Mouse (Mus musculus) urinary bladder, adult 18-20 months (tissue): ENCODE data around the gene Ctsll3.

Experiments
- DNase-seq, 2 experiments: peaks; one replicate each; pipeline ENCODE4 v3.0.0; 2022; ENCODE audit warnings: low spot score in 2 of 2, mixed read lengths in 2 of 2

Ctsll3 gene

DNA sequence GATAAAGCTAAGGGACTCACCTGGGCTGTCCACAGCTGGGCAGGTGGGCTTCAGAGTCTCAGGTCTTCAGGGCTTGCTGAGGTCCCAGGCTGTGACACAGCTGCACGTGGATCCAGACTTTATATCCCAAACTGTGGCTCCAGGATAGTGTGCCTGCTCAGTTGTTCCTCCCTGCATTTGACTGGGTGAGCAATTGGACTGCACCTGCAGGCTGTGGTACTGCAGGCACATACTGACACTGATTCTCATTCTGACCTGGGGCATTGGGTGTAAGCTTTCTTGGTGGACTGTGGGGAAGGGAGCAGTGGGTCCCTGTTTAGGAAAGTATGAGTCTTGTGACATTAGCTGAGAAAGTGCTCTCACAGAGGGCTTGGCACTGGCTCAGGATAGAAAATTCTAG is at the start of gene Ctsll3:
Gene Ctsll3 (minus strand): TSS at position 101 of the 400 bp plus-strand sequence.
- no peak for DNase-seq

DNA sequence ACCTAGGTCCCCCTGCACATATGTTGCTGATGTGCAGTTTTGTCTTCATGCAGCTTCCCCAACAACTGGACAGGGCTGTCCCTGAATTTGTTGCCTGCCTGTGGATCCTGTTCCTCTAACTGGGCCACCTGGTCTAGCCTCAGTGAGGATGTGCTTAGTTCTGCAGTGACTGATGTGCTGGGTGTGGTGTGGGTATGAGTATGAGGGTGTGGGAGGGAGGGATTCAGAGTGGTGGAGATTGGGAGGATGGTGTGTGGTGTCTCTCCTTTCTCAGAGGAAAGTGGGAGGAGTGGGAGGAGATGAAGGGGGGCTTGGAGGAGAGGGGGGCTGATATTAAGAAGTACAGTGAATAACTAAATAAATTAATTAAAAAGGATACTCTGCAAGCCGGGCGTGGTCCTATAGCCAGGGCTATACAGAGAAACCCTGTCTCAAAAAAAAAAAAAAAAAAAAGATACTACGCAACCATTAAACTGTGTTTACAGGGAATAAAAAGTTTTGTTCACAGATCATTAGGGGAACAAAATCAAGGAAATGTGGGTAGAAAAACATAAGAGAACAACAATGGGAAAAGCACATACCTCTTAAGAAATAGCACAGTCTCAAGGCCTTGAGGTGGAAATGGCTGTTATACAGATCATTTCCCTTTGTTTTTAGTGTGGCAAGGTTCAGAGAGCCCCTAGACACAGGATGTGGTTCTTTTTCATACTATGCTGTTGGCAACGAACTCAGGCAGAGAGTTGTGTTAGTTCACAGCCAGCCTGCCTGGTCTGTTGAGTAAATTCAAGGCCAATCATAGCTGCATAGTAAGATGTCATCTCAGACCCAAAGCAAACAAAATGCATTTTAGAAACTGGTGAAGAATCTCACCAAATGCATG is 45.8 kb upstream of the Ctsll3 start:
- DNase-seq, result no peak

DNA sequence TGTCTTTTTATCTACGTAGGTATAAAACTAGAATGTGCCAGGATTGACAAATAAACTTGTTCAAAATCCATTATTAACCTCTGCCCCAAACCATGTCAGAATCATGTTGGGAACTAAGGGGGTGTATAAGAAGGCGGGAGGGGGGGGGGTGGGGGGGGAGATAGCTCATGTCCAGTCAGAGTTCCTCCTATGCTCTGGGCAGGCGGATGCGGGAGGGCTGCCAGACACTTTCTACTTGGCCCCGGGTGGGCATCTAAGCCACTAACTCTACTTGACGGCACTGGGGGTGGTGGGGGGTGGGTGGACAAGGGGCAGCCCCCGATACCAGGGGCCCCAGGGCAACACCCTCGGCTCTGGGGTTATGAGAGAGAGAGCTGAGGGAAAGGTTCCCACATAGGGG is 40.5 kb upstream of the Ctsll3 start:
- DNase-seq, result no peak

DNA sequence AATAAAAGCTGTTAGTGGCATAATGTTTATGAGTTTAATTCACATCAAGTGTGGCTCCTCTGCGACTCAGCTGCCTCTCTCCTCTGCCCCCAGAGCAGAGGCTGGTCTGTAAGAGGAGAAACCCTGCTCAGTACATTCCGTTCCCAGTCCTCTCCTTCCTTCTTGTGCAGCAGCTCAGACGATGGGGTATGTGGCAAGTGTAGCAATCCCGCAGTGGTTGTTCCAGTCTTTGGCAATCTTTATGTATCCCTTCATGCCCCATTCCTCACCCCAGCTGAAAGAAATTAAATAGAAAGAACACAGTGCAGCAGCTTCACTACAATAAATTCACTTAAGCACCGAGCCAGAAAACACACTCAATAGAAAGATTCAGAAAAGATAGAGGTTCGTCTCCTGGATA is 40.1 kb upstream of the Ctsll3 start:
- no peak for DNase-seq

DNA sequence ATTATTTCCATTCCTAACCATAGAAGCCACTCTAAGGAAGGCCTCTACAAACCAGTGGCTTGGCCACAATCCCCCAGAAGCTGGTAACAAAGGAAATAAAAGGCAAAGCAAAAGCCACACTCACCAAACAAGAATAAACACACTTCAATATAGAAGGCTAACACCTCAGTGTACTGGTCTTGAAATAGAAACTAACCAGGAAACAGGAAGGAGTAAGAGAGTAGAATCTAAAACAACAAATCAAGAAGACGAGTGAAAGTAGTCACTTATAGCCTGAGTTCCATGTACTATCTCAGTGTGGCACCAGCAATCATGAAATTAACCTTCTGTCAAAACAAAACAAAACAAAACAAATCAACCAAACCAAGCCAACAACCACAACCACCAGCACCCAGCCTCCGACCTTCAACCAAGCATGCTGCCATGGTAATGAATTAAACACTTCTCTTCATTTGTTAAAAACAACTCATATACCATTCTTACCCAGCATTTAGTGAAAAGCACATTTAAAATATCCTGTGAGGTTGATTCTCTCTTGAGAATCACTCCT is 36.8 kb upstream of the Ctsll3 start:
- no peak for DNase-seq

DNA sequence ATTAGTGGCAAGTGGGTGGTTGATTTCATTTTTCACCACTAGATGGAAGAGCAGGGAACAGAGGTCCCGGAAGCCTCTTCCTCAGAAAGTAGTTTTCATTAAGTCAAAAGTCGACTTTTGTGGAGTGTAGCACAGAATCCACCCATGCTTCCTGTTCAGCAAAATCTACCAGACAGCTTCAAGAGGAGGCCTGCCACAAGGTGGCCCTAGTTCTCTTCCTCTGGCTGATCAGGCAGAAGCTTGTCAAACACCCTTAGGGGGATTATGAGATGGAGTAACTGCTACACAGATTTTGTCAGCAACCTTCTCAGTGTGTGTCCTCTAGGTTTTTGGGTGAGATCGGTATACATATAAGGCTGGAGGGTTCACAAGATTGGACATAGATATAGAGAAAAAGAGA is 23.4 kb upstream of the Ctsll3 start:
- no peak for DNase-seq

DNA sequence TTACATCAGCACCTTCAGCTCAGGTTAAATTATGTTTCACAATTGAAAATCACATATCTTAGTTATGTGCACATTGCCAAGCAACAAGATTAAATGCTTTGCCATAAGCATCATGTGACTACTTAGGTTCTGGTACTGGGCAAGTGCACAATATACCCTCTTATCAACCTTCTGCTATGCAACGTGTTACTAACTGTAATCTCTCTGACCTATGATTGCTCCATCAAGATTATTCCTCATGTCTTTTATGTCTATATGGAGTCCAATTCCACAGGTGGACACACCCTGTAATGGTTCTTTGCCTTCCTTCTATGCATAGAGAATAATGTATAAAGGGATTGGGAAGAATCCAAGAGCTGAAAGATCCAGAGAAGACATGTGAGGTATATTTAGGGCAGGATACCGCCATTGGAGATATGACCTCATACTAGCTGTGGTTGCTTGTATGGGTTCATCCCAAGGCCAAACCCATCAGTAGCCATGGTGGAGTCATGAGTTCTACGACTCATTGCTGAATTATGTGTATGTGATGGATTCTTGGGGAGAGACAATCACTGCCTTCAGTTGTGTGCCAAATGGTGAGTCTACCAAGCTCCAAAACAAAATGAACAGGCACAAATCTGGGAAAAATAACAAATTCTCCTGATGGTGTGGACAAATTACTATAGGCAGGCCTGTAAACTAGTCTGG is 18.0 kb upstream of the Ctsll3 start:
- no peak for DNase-seq

DNA sequence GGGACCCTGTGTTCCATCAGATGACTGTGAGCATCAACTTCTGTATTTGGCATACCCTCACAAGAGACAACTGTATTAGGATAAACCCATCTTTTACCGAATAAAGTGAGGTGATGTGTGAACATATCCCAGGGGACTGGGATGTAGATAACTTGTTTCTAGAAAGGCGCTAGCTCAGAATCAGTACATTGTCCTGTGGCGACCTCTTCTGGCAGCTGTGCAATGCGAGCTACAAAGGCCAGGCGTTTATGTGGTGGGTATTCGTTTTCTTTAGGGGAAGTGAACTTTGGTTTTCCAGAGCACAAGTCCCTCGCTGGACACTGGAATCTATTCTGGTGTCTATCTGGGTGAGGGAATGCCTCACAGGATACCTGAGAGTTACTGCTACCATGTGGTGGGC is 16.8 kb upstream of the Ctsll3 start:
- peak in 1 of 2 experiments; percentile 7 for DNase-seq

DNA sequence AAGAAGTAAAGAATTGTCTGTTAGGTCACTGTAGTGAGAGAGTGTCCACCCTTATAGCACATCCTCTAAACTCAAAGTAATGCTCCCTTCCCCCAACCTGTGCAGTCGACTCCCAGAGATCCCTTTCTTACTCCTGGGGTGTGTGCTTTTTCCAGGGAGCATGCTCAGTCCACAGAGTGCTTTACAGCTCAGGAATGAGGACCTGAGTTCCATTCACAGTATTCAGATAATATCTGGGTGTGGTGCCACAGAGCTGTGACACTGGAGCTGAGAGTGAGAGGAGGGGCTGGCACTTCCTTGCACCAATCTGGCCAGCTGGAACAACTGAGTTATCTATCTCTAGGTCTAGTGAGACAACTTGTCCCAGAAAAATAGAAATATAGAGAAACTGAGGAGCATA is 11.1 kb upstream of the Ctsll3 start:
- no peak for DNase-seq

DNA sequence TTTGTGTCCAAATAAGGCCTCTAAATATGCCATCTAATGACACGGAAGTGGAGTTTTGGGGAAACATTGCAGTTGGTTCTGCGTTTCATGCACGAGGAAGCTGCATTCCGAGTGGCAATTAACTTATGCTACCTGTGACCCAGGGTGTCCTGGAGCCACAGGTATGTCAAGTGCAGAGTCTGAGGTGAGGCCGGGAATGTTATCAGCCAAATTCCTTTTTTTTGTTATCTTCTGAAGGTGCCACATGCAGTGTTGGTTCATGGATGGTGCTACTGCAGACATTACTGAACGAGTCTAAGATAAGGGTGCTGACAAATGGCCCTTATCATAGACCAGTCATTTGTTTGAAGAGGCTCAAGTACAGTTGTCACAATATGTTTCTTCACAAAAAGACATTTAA is 10.1 kb upstream of the Ctsll3 start:
- DNase-seq, result no peak

DNA sequence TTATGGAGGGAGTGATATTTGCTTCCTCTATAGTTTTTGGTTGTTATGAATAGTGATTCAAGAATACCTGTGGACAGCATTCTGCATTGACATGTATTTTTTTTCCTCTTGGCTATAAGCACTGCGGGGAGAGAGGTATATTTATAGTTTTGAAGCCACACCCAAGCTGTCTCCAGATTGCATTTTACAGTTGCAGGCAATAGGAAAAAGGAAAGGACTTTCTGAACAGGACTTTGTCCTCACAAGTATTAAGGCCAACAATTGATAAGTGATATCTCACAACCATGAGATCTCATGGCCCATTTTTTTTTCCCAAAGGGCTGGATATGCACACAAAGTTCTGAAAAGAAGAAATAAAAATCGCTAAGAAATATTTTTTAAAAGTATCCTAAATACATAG is 7.0 kb upstream of the Ctsll3 start:
- DNase-seq, result no peak

DNA sequence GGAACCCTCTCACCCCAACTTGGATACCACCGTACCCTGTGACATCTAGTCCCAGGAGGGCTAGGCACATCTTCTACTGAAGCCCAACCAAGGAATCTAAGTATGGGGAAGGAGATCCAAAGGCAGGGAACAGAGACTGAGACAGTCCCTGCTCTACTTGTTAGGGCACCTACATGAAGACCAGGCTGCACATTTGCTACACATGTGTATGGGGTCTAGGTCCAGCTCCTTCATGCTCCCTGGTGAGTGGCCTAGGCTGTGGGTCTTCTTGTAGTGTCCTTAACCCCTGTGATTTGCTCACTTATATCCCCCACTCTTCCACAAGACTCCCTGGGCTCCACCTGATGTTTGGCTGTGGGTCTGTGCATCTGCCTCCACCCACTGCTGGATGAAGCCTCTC is 13.2 kb downstream of the Ctsll3 start:
- DNase-seq, result no peak

DNA sequence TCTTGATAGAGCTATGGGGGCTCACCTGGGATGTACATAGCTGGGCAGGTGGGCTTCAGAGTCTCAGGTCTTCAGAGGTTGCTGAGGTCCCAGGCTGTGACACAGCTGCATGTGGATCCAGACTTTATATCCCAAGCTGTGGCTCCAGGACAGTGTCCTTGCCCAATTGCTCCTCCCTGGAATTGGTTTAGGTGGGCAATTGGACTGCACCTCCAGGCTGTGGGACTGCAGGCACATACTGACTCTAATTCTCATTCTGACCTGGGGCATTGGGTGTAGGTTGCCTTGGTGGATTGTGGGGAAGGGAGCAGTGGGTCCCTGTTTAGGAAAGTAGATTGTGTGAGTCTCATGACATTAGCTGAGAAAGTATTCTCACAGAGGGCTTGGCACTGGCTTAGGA is 16.4 kb downstream of the Ctsll3 start, which contains the start of gene BC051665:
Gene BC051665 (minus strand): TSS at position 101 of the 400 bp plus-strand sequence.
- no peak for DNase-seq

DNA sequence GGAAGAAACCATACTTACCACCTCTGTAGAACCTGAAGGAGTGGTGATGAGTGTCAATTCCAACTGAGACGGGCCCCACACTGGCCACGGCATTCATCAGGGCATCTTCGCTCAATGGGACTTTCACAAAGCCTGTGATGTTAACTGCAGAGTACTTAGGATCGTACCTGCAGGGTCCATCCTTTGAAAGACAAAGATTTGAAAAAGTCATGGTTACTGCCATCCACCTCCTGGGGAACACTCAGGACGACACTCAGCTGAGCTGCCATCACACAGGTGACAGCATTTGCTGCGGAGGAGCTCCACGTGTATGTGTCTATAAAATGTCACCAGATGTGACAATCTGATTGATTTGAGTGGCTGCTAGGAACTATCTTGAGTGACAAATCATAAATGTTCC is 19.3 kb downstream of the Ctsll3 start:
- DNase-seq, result no peak

DNA sequence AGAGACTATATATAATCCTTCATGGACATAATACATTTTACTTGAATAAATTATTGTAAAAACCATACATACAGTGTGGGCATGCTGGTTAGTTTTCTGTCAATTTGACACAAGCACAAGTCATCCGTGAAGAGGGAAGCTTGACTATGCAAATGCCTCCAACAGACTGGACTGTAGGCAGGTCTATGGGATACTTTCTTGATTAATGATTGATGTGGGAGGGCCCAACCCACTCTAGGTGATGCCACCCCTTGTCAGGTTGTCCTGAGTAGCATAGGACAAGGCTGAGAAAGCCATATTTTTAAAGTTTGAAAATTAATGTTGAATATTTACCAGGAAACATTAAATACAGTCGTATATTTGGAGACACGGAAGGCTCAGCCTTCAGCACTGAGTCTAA is 22.1 kb downstream of the Ctsll3 start:
- DNase-seq, result no peak

DNA sequence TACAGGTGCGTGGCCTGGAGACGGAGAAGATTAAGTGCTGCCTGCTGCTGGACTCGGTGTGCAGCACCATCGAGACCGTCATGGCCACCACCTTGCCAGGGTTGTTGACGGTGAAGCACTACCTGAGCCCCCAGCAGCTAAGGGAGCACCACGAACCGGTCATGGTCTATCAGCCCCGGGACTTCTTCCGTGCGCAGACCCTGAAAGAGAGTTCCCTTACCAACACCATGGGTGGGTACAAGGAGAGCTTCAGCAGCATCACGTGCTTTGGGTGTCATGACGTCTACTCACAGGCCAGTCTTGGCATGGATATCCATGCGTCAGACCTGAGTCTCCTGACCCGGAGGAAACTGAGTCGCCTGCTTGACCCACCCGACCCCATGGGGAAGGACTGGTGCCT is 41.5 kb downstream of the Ctsll3 start:
- no peak for DNase-seq

DNA sequence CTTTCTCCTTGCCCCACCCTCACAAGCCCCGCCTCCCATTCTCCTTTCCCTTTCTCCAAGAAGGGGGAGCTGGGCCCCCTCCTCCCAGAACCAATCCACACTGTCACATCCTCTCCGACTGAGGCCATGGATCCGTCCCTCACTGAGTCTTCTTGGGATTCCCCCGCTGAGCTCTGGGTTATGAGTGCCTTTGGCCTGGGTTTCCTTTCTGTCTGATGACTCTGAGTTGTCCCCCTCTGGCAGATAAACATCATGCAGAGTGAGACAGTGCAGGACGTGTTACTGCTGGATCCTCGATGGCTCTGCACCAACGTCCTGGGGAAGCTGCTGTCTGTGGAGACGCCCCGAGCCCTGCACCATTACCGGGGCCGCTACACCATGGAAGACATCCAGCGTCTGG is 42.3 kb downstream of the Ctsll3 start:
- no peak for DNase-seq

DNA sequence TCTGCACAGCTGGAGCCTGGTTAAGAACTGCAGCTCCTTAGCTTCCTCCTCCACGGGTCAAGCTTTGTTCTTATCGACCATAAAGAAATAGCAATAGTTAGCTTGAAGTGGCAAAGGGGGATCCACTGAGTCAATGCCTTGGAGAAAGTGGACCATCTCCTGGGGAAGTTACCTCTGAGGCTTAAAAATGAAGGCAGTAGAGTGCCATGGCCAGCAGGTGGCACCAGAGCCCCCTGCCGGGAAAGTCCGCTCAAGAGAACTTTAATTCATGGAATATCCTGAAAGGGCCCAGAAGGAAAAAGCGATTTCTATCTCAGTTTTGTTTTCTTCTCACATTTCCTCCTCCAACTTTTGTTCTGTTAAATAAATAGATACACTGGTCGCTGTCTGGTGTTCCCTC is 43.5 kb downstream of the Ctsll3 start:
- DNase-seq, result no peak

DNA sequence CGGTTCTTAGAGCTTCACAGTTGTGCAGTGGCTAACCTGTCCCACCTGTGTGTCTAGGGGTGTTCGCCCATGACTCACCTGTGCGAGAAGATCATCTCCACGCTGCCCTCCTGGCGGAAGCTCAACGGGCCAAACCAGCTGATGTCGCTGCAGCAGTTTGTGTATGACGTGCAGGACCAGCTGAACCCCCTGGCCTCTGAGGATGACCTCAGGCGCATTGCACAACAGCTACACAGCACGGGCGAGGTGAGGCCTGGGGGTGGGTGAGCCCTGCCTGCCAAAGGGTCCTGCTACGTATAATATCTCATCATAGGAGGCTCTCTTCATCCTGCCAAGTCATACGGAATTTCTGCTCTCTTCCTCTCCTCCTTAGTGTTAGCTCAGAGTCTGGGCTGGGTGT is 45.4 kb downstream of the Ctsll3 start:
- DNase-seq, result no peak

DNA sequence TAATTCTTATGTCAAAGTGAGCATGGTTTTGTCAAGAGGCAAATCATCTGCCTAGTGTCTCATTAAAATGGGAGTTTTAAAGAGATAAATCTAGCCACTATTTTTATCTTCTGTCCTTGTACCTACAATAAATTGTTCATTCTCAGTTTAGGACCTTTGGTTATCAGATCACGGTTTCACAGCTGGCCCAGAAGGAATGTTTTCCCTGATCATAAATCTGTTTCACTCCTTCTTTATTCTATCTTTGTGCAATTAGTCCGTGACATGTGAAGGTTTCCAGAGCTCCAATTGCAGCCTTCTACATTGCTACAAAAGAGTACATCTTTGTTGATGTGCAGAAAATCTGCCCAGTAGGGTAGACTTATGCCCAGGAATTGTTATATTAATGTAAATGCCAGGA is 47.4 kb downstream of the Ctsll3 start:
- no peak for DNase-seq

DNA sequence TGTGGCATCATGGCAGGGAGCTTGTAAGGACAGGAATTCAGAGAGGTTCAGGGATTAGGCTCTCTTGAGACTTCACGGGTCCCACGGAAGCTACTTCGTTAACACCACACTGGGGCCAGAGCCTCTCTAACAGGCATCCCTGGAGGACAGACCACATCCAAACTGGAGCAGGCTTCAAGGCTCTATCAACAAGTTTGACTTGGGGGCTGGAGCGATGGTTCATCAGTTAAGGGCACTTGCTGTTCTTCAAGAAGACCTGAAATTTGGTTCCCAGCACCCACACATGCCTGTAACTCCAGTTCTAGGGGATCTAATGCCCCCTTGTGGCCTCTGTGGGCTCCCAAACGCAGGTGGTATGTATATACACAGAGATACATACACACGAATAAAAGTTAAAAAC is 49.4 kb downstream of the Ctsll3 start:
- DNase-seq, result no peak

DNA sequence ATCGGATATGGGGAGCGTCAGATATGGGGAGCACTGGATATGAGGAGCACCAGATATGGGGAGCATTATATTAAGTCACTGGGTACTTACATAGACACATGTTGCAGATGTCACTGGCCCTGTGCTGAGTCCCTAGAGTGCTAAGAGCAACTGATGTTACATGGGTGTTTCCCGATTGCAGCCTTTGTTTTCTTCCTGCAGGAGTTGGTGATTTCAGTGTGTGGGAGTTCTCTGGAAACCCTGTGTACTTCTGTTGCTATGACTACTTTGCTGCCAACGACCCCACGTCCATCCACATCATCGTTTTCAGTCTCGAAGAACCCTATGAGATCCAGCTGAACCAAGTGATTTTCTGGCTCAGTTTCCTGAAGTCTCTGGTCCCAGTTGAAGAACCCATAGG is 51.7 kb downstream of the Ctsll3 start:
- no peak for DNase-seq

DNA sequence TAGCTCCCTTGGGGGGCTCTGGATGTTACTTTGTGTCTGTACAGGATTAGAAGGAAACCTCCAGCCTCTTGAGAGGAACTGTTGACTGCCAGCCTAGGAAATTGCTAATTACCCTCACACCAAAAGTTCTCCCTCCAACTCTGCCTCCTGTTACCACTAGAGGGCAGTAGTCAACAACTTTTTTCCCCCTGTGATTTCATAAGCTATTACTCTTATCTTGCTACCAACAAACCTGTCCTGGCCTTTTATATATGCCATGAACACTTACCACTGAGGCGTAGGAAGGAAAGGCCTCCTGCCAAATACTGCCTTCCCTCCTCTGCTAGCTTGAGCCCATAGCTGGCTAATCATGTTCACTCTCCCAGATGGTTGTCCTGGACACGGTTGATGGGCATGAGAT is 54.1 kb downstream of the Ctsll3 start:
- no peak for DNase-seq
